Mouse (Mus musculus) forebrain, embryonic 14.5 days (tissue): ENCODE measurements around the gene Olfr691. TPM values are rescaled to one million over a fixed set of nuclear protein-coding genes. Genes with fewer than 3 reads are reported as not detected.

ENCODE experiments used
- ATAC-seq: fragments of 200-750 bp; cut with Nextera tagmentation; 2 replicates; pipeline ENCODE4 v1.8.0; 2017; ENCODE audit warnings: mild to moderate bottlenecking, moderate library complexity
- DNase-seq: peaks from one replicate; pipeline ENCODE4 v3.0.0-alpha.2; 2015; ENCODE audit warnings: low spot score
- H3K27ac ChIP-seq: fragments of 300-500 bp; sonication (generic); 2 replicates; pipeline ENCODE4 v1.5.1; 2014; ENCODE audit warnings: low read depth, mild to moderate bottlenecking, control low read depth, low read length, moderate library complexity
- H3K27me3 ChIP-seq: fragments of 300-500 bp; sonication (generic); replicated peaks from 2 replicates; pipeline ENCODE4 v1.6.1; 2014; ENCODE audit warnings: low read length, control low read depth, mixed read lengths; ENCODE audit not compliant: control insufficient read depth, insufficient read depth
- H3K36me3 ChIP-seq: fragments of 300-500 bp; sonication (generic); 2 replicates; pipeline ENCODE4 v1.6.1; 2014; ENCODE audit warnings: low read length, control low read depth; ENCODE audit not compliant: control insufficient read depth, insufficient read depth
- H3K4me1 ChIP-seq: fragments of 300-500 bp; sonication (generic); 2 replicates; pipeline ENCODE4 v1.6.1; 2014; ENCODE audit warnings: antibody characterized with exemption, low read length, control low read depth; ENCODE audit not compliant: control insufficient read depth, insufficient read depth
- H3K4me2 ChIP-seq: fragments of 300-500 bp; sonication (generic); 2 replicates; pipeline ENCODE4 v1.6.1; 2014; ENCODE audit warnings: mild to moderate bottlenecking, control low read depth, low read length
- H3K4me3 ChIP-seq: fragments of 300-500 bp; sonication (generic); 2 replicates; pipeline ENCODE4 v1.5.1; 2014; ENCODE audit warnings: low read depth, low read length, control low read depth
- H3K9ac ChIP-seq: fragments of 300-500 bp; sonication (generic); 2 replicates; pipeline ENCODE4 v1.6.1; 2014; ENCODE audit warnings: mild to moderate bottlenecking, low read length, control low read depth, moderate library complexity
- H3K9me3 ChIP-seq: fragments of 300-500 bp; sonication (generic); replicated peaks from 2 replicates; pipeline ENCODE4 v1.6.1; 2016; ENCODE audit warnings: low read length, control low read depth, mixed read lengths; ENCODE audit not compliant: control insufficient read depth
- WGBS: fragments of 180-500 bp; shearing (Covaris S2); extraction: QIAGEN DNeasy Blood & Tissue Kit; methylation state at CpG from one replicate; pipeline ENCODE4 v1.1.7; 2014; 5-methylcytosine and 5-hydroxymethylcytosine counted together
- polyA plus RNA-seq: library from polyadenylated mRNA; unstranded; fragments of >200 nt; fragmentation: Nextera tagmentation; extraction: Ambion mirVana; gene quantifications from 2 replicates; pipeline ENCODE4 v1.2.1, GENCODE M21; 2014

Olfr691 gene
- polyA plus RNA-seq, 1 experiment from 2014 or later, result not detected

- Histone ChIP-seq H3K9me3 (no peaks in the 10 kb centered on the region), H3K27me3 (no peaks in the 10 kb centered on the region), H3K9ac (no peak overlapping the region), H3K4me2 (no peak overlapping the region), H3K4me1 (no peaks in the 10 kb centered on the region), H3K4me3 (no peak overlapping the region), H3K36me3 (no peaks in the 10 kb centered on the region), H3K27ac (no peak overlapping the region)
- DNase-seq, result no peak
- ATAC-seq, result no peak
Measured at GRCm38 (mm10) chr7:105290051-105290450, 52.0 kb downstream of the Olfr691 start.

GRCm38 (mm10) chr7:105287795-105288194 lies 54.3 kb downstream of the Olfr691 start, which contains the start of gene Olfr688:
TSS of gene Olfr688 (plus strand) at chr7:105288095.
- H3K27me3 ChIP-seq, result no peaks in the 10 kb centered on the region
- H3K9ac ChIP-seq, result no peak within 1 kb of the TSS
- 73% methylated on average over 6 of the region's 6 CpGs for WGBS
- DNase-seq, result no peak
- no peak within 1 kb of the TSS for H3K4me3 ChIP-seq
- H3K9me3 ChIP-seq, result no peaks in the 10 kb centered on the region
- ATAC-seq, result no peak
- no peaks in the 10 kb centered on the region for H3K36me3 ChIP-seq
- H3K4me1 ChIP-seq, result no peaks in the 10 kb centered on the region
- no peak within 1 kb of the TSS for H3K4me2 ChIP-seq
- no peak within 1 kb of the TSS for H3K27ac ChIP-seq

Other genes with a start within 250 kb of the Olfr691 start
- not detected in 2 replicates for gene Olfr680-ps1, start 249.5 kb downstream of the Olfr691 start, polyA plus RNA-seq
- not detected in 2 replicates for gene Olfr681, start 225.4 kb downstream of the Olfr691 start, polyA plus RNA-seq
- not detected in 2 replicates for gene Olfr683, start 195.3 kb downstream of the Olfr691 start, polyA plus RNA-seq
- not detected in 2 replicates for gene Olfr684, start 178.6 kb downstream of the Olfr691 start, polyA plus RNA-seq
- not detected in 2 replicates for gene Olfr685, start 156.3 kb downstream of the Olfr691 start, polyA plus RNA-seq
- gene Olfr686, start 134.8 kb downstream of the Olfr691 start, polyA plus RNA-seq, result not detected in 2 replicates
- not detected in 2 replicates for gene Olfr688, start 54.2 kb downstream of the Olfr691 start, polyA plus RNA-seq
- gene Olfr689, start 31.1 kb downstream of the Olfr691 start, polyA plus RNA-seq, result not detected in 2 replicates
- gene Olfr690, start 8.2 kb downstream of the Olfr691 start, polyA plus RNA-seq, result not detected in 2 replicates
- gene Olfr692, start 26.0 kb upstream of the Olfr691 start, polyA plus RNA-seq, result not detected in 2 replicates
- not detected in 2 replicates for gene Gm5901, start 32.8 kb upstream of the Olfr691 start, polyA plus RNA-seq
- gene Fam160a2, start 57.8 kb upstream of the Olfr691 start, polyA plus RNA-seq, result 30.4 and 39.8 TPM in 2 replicates
- not detected in 2 replicates for gene Cnga4, start 62.3 kb upstream of the Olfr691 start, polyA plus RNA-seq
- 1.1 and 1.6 TPM in 2 replicates for gene Cckbr, start 83.5 kb upstream of the Olfr691 start, polyA plus RNA-seq
- gene Cavin3, start 140.0 kb upstream of the Olfr691 start, polyA plus RNA-seq, result 28.6 and 31.3 TPM in 2 replicates
- 79.9 and 88.5 TPM in 2 replicates for gene Smpd1, start 212.1 kb upstream of the Olfr691 start, polyA plus RNA-seq
- 188 and 228 TPM in 2 replicates for gene Apbb1, start 239.4 kb upstream of the Olfr691 start, polyA plus RNA-seq